Mouse (Mus musculus) lung, adult 2 months (tissue): ENCODE measurements around the gene Gm15517.
"Not testable (repeated sequence)": the region's sequence is repeated elsewhere in the genome, so short reads cannot be mapped to it uniquely, and the experiment has no call there.

Source experiments
- CTCF ChIP-seq: fragments of 200-500 bp; IDR thresholded peaks from 2 replicates; pipeline ENCODE4 v1.5.1; 2011; ENCODE audit warnings: mild to moderate bottlenecking, low read length, control low read depth; ENCODE audit not compliant: insufficient read depth
- POLR2A ChIP-seq: fragments of 200-500 bp; IDR thresholded peaks from 2 replicates; pipeline ENCODE4 v1.6.1; 2011; ENCODE audit warnings: low read depth, mild to moderate bottlenecking, control low read depth, low read length, borderline replicate concordance; ENCODE audit errors: extremely low read depth

- not testable (repeated sequence) for TF ChIP-seq CTCF, POLR2A
Observed at GRCm38 (mm10) chr7:44222335-44222734, 38.9 kb upstream of the Gm15517 start.
